Mouse (Mus musculus): ENCODE results near the gene Zcrb1. TPM values are rescaled to one million over a fixed set of nuclear protein-coding genes. Genes with fewer than 3 reads are reported as not detected.

Gene Zcrb1
- polyA plus RNA-seq, 1 experiment, result 26.8 TPM

GRCm38 (mm10) chr15:93371838-93372237 lies 26.3 kb downstream of the Zcrb1 start:
- DNase-seq (ENCODE audit: low read depth), result no peak

GRCm38 (mm10) chr15:93368558-93368957 lies 29.6 kb downstream of the Zcrb1 start:
- DNase-seq (ENCODE audit: low read depth), result no peak

GRCm38 (mm10) chr15:93365561-93365960 lies 32.6 kb downstream of the Zcrb1 start:
- DNase-seq (ENCODE audit: low read depth), result no peak

- no peak for DNase-seq (ENCODE audit: low read depth)
These were observed 39.6 kb downstream of the Zcrb1 start for GRCm38 (mm10) chr15:93358346-93359095.

GRCm38 (mm10) chr15:93340630-93341379 lies 57.3 kb downstream of the Zcrb1 start:
- DNase-seq (ENCODE audit: low read depth), result peak; percentile 77

- DNase-seq (ENCODE audit: low read depth), result no peak
These were observed 61.0 kb downstream of the Zcrb1 start, which contains the start of gene Yaf2 for GRCm38 (mm10) chr15:93336925-93337761. Gene Yaf2 (minus strand): TSS chr15:93336935.

- DNase-seq (ENCODE audit: low read depth), result no peak
These were observed 61.5 kb downstream of the Zcrb1 start for GRCm38 (mm10) chr15:93336658-93336924.

Other genes starting within 250 kb of the Zcrb1 start
- gene Gxylt1, start 123.2 kb downstream of the Zcrb1 start, polyA plus RNA-seq (2012; rRNA removed), result 3.7 and 5.0 TPM in 2 replicates
- 33.0 and 36.8 TPM in 2 replicates for gene Yaf2, start 61.4 kb downstream of the Zcrb1 start, polyA plus RNA-seq (2012; rRNA removed)
- gene Pphln1, start within 50 bp of the Zcrb1 start, polyA plus RNA-seq (2012; rRNA removed), result 8.2 and 10.8 TPM in 2 replicates
- 9.8 and 11.5 TPM in 2 replicates for gene Prickle1, start 197.6 kb upstream of the Zcrb1 start, polyA plus RNA-seq (2012; rRNA removed)